Mouse (Mus musculus): ENCODE measurements around the gene Hba-a1. TPM values are rescaled to one million over a fixed set of nuclear protein-coding genes. Genes with fewer than 3 reads are reported as not detected.
A peak's percentile ranks its signal among the peaks of the same experiment; 100 is the strongest.
"Not testable (repeated sequence)": the region's sequence is repeated elsewhere in the genome, so short reads cannot be mapped to it uniquely, and the experiment has no call there.

Hba-a1 gene
- polyA plus RNA-seq, 1 experiment from 2014 or later = 52,845 TPM

GRCm38 (mm10) chr11:32299865-32300264 is 16.6 kb downstream of the Hba-a1 start, which contains the start of gene Hbq1a:
Hbq1a (plus strand) TSS chr11:32300069.
- Histone ChIP-seq H3K9ac (peak within 1 kb of the TSS; percentile 68), H3K4me3 (peak within 1 kb of the TSS; percentile 46), H3K36me3 (peaks cover 43% of the 10 kb centered on the region), H3K27me3 (replicated peaks) (peaks cover 42% of the 10 kb centered on the region), H3K4me1 (peaks cover 39% of the 10 kb centered on the region), H3K4me2 (peak within 1 kb of the TSS; percentile 66), H3K27ac (peak within 1 kb of the TSS; percentile 90)
- not testable (repeated sequence) for H3K9me3 ChIP-seq (replicated peaks); ATAC-seq
- WGBS (ENCODE audit: insufficient replicate concordance) = 5% methylated on average over 16 of the region's 16 CpGs

- H3K4me3 ChIP-seq = peak overlapping the region; percentile 46
- peak overlapping the region; percentile 68 for H3K9ac ChIP-seq
- peaks cover 32% of the 10 kb centered on the region for H3K4me1 ChIP-seq
- no peaks in the 10 kb centered on the region for H3K9me3 ChIP-seq (replicated peaks)
- peaks cover 41% of the 10 kb centered on the region for H3K36me3 ChIP-seq
- H3K4me2 ChIP-seq = peak overlapping the region; percentile 66
- no peak for ATAC-seq
- peaks cover 42% of the 10 kb centered on the region for H3K27me3 ChIP-seq (replicated peaks)
- H3K27ac ChIP-seq = peak overlapping the region; percentile 90
- WGBS (ENCODE audit: insufficient replicate concordance) = 50% methylated on average over 15 of the region's 17 CpGs
These were observed 17.3 kb downstream of the Hba-a1 start for GRCm38 (mm10) chr11:32300279-32301267.

GRCm38 (mm10) chr11:32301506-32301905 is 18.2 kb downstream of the Hba-a1 start:
- H3K4me2 ChIP-seq = peak overlapping the region; percentile 66
- H3K4me1 ChIP-seq = peaks cover 33% of the 10 kb centered on the region
- H3K4me3 ChIP-seq = peak overlapping the region; percentile 46
- peak overlapping the region; percentile 11; the same call in 1 of the 2 replicates for H3K27ac ChIP-seq
- H3K36me3 ChIP-seq = peaks cover 41% of the 10 kb centered on the region
- peaks cover 48% of the 10 kb centered on the region for H3K27me3 ChIP-seq (replicated peaks)
- H3K9me3 ChIP-seq (replicated peaks) = no peaks in the 10 kb centered on the region
- ATAC-seq = no peak
- 69% methylated on average over 1 of the region's 1 CpGs for WGBS (ENCODE audit: insufficient replicate concordance)
- H3K9ac ChIP-seq = peak overlapping the region; percentile 68; the same call in 1 of the 2 replicates

GRCm38 (mm10) chr11:32302824-32303419 is 19.6 kb downstream of the Hba-a1 start:
- no peak overlapping the region for H3K4me2 ChIP-seq
- H3K36me3 ChIP-seq = peaks cover 41% of the 10 kb centered on the region
- H3K9me3 ChIP-seq (replicated peaks) = no peaks in the 10 kb centered on the region
- ATAC-seq = no peak
- H3K9ac ChIP-seq = no peak overlapping the region
- peaks cover 47% of the 10 kb centered on the region for H3K4me1 ChIP-seq
- H3K4me3 ChIP-seq = no peak overlapping the region
- WGBS (ENCODE audit: insufficient replicate concordance) = 34% methylated on average over 2 of the region's 2 CpGs
- H3K27me3 ChIP-seq (replicated peaks) = peaks cover 56% of the 10 kb centered on the region
- H3K27ac ChIP-seq = no peak overlapping the region

GRCm38 (mm10) chr11:32303455-32303854 is 20.1 kb downstream of the Hba-a1 start:
- Histone ChIP-seq H3K4me3 (no peak overlapping the region), H3K4me2 (no peak overlapping the region), H3K9ac (no peak overlapping the region), H3K4me1 (peaks cover 48% of the 10 kb centered on the region), H3K27me3 (replicated peaks) (peaks cover 57% of the 10 kb centered on the region), H3K9me3 (replicated peaks) (no peaks in the 10 kb centered on the region), H3K27ac (no peak overlapping the region), H3K36me3 (peaks cover 41% of the 10 kb centered on the region)
- ATAC-seq = no peak
- WGBS (ENCODE audit: insufficient replicate concordance) = 56% methylated on average over 1 of the region's 1 CpGs

GRCm38 (mm10) chr11:32307006-32307405 is 23.7 kb downstream of the Hba-a1 start:
- H3K9me3 ChIP-seq (replicated peaks) = no peaks in the 10 kb centered on the region
- peak; percentile 82 for ATAC-seq
- H3K4me2 ChIP-seq = peak overlapping the region; percentile 21
- peaks cover 54% of the 10 kb centered on the region for H3K27me3 ChIP-seq (replicated peaks)
- H3K36me3 ChIP-seq = peaks cover 24% of the 10 kb centered on the region
- no peak overlapping the region for H3K4me3 ChIP-seq
- 64% methylated on average over 1 of the region's 1 CpGs for WGBS (ENCODE audit: insufficient replicate concordance)
- H3K4me1 ChIP-seq = peaks cover 29% of the 10 kb centered on the region
- H3K27ac ChIP-seq = peak overlapping the region; percentile 46
- peak overlapping the region; percentile 39 for H3K9ac ChIP-seq

GRCm38 (mm10) chr11:32309446-32309845 is 26.1 kb downstream of the Hba-a1 start:
- H3K4me1 ChIP-seq = peaks cover 18% of the 10 kb centered on the region
- no peak overlapping the region for H3K4me2 ChIP-seq
- H3K27ac ChIP-seq = no peak overlapping the region
- ATAC-seq = no peak
- H3K27me3 ChIP-seq (replicated peaks) = peaks cover 43% of the 10 kb centered on the region
- H3K4me3 ChIP-seq = no peak overlapping the region
- no peaks in the 10 kb centered on the region for H3K36me3 ChIP-seq
- WGBS (ENCODE audit: insufficient replicate concordance) = 50% methylated on average over 4 of the region's 4 CpGs
- H3K9me3 ChIP-seq (replicated peaks) = no peaks in the 10 kb centered on the region
- no peak overlapping the region for H3K9ac ChIP-seq

- Histone ChIP-seq H3K4me3 (no peak overlapping the region), H3K4me1 (peaks cover 18% of the 10 kb centered on the region), H3K9ac (no peak overlapping the region), H3K9me3 (replicated peaks) (no peaks in the 10 kb centered on the region), H3K27ac (no peak overlapping the region), H3K36me3 (no peaks in the 10 kb centered on the region), H3K27me3 (replicated peaks) (peaks cover 45% of the 10 kb centered on the region), H3K4me2 (no peak overlapping the region)
- ATAC-seq = no peak
- WGBS (ENCODE audit: insufficient replicate concordance) = 43% methylated on average over 3 of the region's 3 CpGs
These were observed 26.6 kb downstream of the Hba-a1 start for GRCm38 (mm10) chr11:32309928-32310327.

GRCm38 (mm10) chr11:32316009-32316408 is 32.7 kb downstream of the Hba-a1 start:
- Histone ChIP-seq H3K4me2 (no peak overlapping the region), H3K36me3 (no peaks in the 10 kb centered on the region), H3K4me3 (no peak overlapping the region), H3K27ac (no peak overlapping the region), H3K9me3 (replicated peaks) (no peaks in the 10 kb centered on the region), H3K4me1 (peaks cover 5% of the 10 kb centered on the region), H3K9ac (no peak overlapping the region), H3K27me3 (replicated peaks) (peaks cover 54% of the 10 kb centered on the region)
- WGBS (ENCODE audit: insufficient replicate concordance) = 62% methylated on average over 3 of the region's 3 CpGs
- no peak for ATAC-seq

GRCm38 (mm10) chr11:32320507-32321195 is 37.3 kb downstream of the Hba-a1 start:
- no peak overlapping the region for H3K4me3 ChIP-seq
- peak overlapping the region; percentile 8; the same call in 1 of the 2 replicates for H3K4me2 ChIP-seq
- H3K36me3 ChIP-seq = no peaks in the 10 kb centered on the region
- ATAC-seq = peak; percentile 30; the same call in 1 of the 2 replicates
- no peaks in the 10 kb centered on the region for H3K9me3 ChIP-seq (replicated peaks)
- H3K4me1 ChIP-seq = peaks cover 10% of the 10 kb centered on the region
- H3K27me3 ChIP-seq (replicated peaks) = peaks cover 42% of the 10 kb centered on the region
- H3K27ac ChIP-seq = peak overlapping the region; percentile 33; the same call in 1 of the 2 replicates
- WGBS (ENCODE audit: insufficient replicate concordance) = 61% methylated on average over 11 of the region's 11 CpGs
- 0 out of 2 replicates have a peak overlapping the region, but pooled peaks have one; percentile 40 for H3K9ac ChIP-seq

- Histone ChIP-seq H3K4me3 (no peak overlapping the region), H3K36me3 (no peaks in the 10 kb centered on the region), H3K27me3 (replicated peaks) (peaks cover 36% of the 10 kb centered on the region), H3K4me2 (peak overlapping the region; percentile 8; the same call in 1 of the 2 replicates), H3K4me1 (peaks cover 10% of the 10 kb centered on the region), H3K27ac (no peak overlapping the region), H3K9me3 (replicated peaks) (no peaks in the 10 kb centered on the region), H3K9ac (no peak overlapping the region)
- WGBS (ENCODE audit: insufficient replicate concordance) = 24% methylated on average over 8 of the region's 8 CpGs
- ATAC-seq = peak; percentile 77
These were observed 37.9 kb downstream of the Hba-a1 start for GRCm38 (mm10) chr11:32321196-32321565.
